Mouse (Mus musculus) layer of hippocampus, adult 9-10 months (tissue): ENCODE data around the gene Mycbp.
A peak's percentile ranks its signal among the peaks of the same experiment; 100 is the strongest.
"Not testable (repeated sequence)": the region's sequence is repeated elsewhere in the genome, so short reads cannot be mapped to it uniquely, and the experiment has no call there.

Source experiments
- DNase-seq: peaks from one replicate; pipeline ENCODE4 v3.0.0; 2022; ENCODE audit warnings: low spot score

Gene Mycbp

DNA sequence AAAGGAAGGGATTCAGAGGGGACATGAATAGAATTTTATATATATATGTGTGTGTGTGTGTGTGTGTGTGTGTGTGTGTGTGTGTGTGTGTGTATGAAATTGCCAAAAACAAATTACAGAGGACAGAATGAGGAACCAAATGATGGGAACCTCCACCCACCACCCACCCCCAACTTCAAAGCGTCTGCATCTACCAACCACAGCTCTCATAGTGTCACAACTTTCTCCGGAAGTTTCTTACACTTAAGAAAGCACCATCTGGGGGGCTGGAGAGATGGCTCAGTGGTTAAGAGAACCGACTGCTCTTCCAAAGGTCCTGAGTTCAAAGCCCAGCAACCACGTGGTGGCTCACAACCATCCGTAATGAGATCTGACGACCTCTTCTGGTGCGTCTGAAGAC is 36.2 kb downstream of the Mycbp start:
- not testable (repeated sequence) for DNase-seq

GRCm38 (mm10) chr4:123946701-123947100 is 42.1 kb downstream of the Mycbp start:
- DNase-seq: no peak

DNA sequence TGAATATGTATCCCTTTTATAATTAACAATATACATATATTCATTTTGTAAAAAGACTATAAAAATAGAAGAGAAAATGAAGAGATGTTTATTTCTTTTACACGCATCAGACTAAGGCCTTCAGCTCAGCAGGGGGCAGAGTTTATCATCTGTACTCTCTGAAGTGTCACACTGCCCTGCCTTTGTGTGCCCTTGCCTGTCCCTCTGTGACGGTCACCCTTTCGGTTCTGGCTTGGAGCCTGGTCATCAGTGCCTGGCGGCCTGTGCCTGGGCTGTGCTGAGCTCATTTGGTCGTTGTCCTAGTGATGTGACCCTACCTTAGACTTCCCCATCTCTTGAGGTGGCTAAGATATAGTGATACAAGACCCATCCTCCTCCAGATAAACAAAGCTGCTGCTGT is 42.5 kb downstream of the Mycbp start:
- no peak for DNase-seq

DNA sequence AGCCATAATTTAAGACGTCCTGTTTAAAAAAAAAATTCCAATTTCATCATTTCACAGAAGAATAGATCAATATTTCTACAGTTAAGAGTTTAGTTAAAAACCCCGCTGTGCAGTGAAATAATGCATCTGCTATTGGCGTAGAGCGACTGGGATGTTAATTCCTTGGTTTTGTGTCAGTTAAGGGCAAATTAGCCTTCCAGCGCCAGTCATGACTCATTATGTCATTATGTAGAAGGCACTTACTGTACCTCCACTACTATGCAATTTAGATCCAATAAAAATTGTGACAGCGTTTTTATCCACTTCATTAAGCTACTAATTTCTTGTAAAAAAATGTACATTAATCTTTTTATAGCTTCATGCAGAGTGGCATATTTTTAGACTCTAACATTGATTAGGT is 44.3 kb downstream of the Mycbp start:
- DNase-seq: no peak

DNA sequence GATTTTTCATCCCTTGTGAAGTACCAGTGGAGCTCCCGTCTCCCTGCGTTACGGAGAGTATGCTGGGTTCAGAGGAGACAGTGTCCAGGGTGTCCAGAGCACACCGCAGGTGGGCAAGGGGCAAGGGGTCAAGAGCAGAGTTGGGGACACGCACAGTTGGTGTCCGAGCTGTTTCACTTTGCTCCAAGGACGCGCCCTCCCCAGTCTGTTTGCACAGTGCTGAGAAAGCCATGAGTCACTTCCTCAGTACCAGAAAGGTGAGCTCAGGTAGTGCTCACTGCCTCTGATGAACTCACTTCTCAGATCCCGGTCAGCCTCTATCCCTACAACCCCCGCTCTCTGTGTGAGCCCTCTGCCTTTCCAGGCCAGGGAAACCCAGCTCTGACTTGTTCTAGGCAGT is 45.0 kb downstream of the Mycbp start:
- no peak for DNase-seq

DNA sequence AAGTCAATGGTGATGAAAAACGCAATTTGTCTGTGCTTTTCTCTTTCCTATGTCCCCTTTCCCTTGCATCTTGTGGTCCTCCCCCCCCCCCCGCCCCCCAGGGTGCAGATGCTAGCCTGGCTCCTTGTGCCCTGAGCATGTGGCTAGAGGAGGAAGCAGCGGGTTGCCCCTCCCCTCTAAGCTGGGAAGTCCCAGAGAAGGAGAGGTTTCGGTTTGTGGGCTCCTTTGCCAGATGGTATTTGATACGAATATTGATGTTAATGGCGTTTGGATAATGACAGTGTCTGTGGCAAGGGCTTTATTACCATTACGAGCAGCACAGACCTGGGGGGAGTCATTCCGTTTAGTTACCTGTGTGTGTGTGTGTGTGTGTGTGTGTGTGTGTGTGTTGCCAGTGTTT is 47.4 kb downstream of the Mycbp start:
- DNase-seq: no peak

- peak; percentile 24 for DNase-seq
Observed at GRCm38 (mm10) chr4:123956703-123957491, 52.3 kb downstream of the Mycbp start.

DNA sequence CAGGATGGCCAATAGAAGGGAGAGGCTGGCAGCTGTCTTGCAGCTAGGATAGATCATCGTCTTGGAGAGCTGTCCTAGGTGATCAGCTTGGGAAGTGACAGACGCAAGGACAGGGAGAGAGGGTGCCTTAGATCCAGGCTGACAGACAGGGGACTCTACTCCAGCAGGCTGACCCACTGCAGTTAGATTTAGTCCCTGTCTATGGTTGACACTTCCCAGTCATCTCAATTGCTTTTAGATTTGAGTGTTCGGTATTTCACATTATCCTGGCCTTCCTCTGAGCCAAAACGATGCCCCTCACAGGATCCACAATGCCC is 52.8 kb downstream of the Mycbp start:
- no peak for DNase-seq

GRCm38 (mm10) chr4:123957891-123958290 is 53.3 kb downstream of the Mycbp start:
- no peak for DNase-seq

DNA sequence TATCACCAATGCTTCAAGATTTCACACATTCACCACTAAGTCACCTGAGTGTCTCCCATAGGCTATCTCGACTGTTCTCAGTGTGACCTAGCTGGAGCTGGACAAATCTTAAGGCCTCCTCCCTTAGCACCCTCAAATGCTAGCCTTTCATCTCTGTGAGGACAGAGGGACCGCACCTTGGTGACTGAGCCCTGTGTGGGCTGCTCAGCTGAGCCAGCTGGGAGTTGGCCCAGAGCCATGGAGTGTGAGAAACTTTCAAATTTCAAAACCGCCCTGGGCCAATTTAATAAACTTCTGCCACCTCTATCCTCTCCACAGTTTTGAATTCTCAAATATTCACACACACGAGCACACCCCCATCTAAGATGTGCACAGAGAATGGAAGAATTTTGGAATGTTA is 56.3 kb downstream of the Mycbp start:
- no peak for DNase-seq
